Mouse (Mus musculus) spleen, adult 2 months (tissue): ENCODE data around the gene Nckap5l.

Experiments used
- CTCF ChIP-seq: fragments of 200-500 bp; IDR thresholded peaks from 2 replicates; pipeline ENCODE4 v1.5.1; 2011; ENCODE audit warnings: mild to moderate bottlenecking, inconsistent platforms; ENCODE audit not compliant: insufficient read depth, insufficient read length, insufficient replicate concordance; ENCODE audit errors: extremely low read depth
- POLR2A ChIP-seq: fragments of 200-500 bp; IDR thresholded peaks from 2 replicates; pipeline ENCODE4 v1.6.1; 2011; ENCODE audit warnings: low read depth, low read length, inconsistent platforms

GRCm38 (mm10) chr15:99501292-99502260 is 44.0 kb upstream of the Nckap5l start:
- TF ChIP-seq CTCF (no peak), POLR2A (no peak)
